Mouse (Mus musculus) forebrain, embryonic 12.5 days (tissue): ENCODE measurements around the gene Pklr. TPM values are rescaled to one million over a fixed set of nuclear protein-coding genes. Genes with fewer than 3 reads are reported as not detected.

Experiments used
- ATAC-seq: fragments of 200-750 bp; cut with Nextera tagmentation; 2 replicates; pipeline ENCODE4 v1.8.0; 2017; ENCODE audit warnings: moderate TSS enrichment; ENCODE audit not compliant: low FRiP score
- H3K27ac ChIP-seq: fragments of 300-500 bp; sonication (generic); 2 replicates; pipeline ENCODE4 v1.5.1; 2016; ENCODE audit warnings: mild to moderate bottlenecking
- H3K27me3 ChIP-seq: fragments of 300-500 bp; sonication (generic); 2 replicates; pipeline ENCODE4 v1.6.1; 2016; ENCODE audit warnings: mild to moderate bottlenecking
- H3K36me3 ChIP-seq: fragments of 300-500 bp; sonication (generic); replicated peaks from 2 replicates; pipeline ENCODE4 v1.6.1; 2016; ENCODE audit warnings: mild to moderate bottlenecking
- H3K4me1 ChIP-seq: fragments of 300-500 bp; sonication (generic); 2 replicates; pipeline ENCODE4 v1.6.1; 2016
- H3K4me2 ChIP-seq: fragments of 300-500 bp; sonication (generic); 2 replicates; pipeline ENCODE4 v1.6.1; 2016; ENCODE audit warnings: mild to moderate bottlenecking, moderate library complexity
- H3K4me3 ChIP-seq: fragments of 300-500 bp; sonication (generic); replicated peaks from 2 replicates; pipeline ENCODE4 v1.5.1; 2016; ENCODE audit warnings: mild to moderate bottlenecking
- H3K9ac ChIP-seq: fragments of 300-500 bp; sonication (generic); 2 replicates; pipeline ENCODE4 v1.6.1; 2016; ENCODE audit warnings: mild to moderate bottlenecking
- H3K9me3 ChIP-seq: fragments of 300-500 bp; sonication (generic); 2 replicates; pipeline ENCODE4 v1.6.1; 2016
- WGBS: fragments of 180-500 bp; shearing (Covaris S2); methylation state at CpG from one replicate; pipeline ENCODE4 v1.1.7; 2016; 5-methylcytosine and 5-hydroxymethylcytosine counted together
- polyA plus RNA-seq: library from polyadenylated mRNA; unstranded; fragments of >200 nt; fragmentation: Nextera tagmentation; extraction: Ambion mirVana; gene quantifications from 2 replicates; pipeline ENCODE4 v1.2.1, GENCODE M21; 2016

Pklr gene
- polyA plus RNA-seq, 1 experiment from 2014 or later, result 0.09 TPM

GRCm38 (mm10) chr3:89132285-89133062, 3.5 kb upstream of the Pklr start:
- H3K4me1 ChIP-seq, result peaks cover 7% of the 10 kb centered on the region
- no peaks in the 10 kb centered on the region for H3K36me3 ChIP-seq
- H3K27ac ChIP-seq, result no peak overlapping the region
- H3K4me3 ChIP-seq, result peak overlapping the region; percentile 31
- 15% methylated on average over 30 of the region's 30 CpGs for WGBS
- ATAC-seq, result peak; percentile 51; the same call in 1 of the 2 replicates
- no peaks in the 10 kb centered on the region for H3K9me3 ChIP-seq
- H3K27me3 ChIP-seq, result peaks cover 8% of the 10 kb centered on the region
- H3K9ac ChIP-seq, result peak overlapping the region; percentile 54
- peak overlapping the region; percentile 59 for H3K4me2 ChIP-seq

DNA sequence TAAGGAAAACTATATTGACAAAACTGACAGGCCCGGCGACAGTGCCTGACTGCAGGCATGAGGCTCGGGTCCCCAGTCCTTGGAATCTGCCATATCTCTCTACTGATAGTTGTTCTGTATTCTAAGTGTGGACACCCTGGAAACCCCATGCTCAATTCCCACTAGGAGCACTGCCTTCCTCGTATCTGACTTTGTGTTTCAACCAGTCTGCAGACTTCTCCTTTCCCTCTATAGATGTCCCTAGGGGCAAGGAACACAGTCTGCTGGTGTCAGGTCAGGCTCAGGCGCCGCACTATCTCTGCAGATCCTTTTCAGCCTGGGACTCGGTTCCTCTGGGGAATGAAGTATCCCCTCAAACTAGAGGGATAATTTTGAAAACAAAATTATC, 2.9 kb upstream of the Pklr start:
- H3K36me3 ChIP-seq, result no peaks in the 10 kb centered on the region
- no peak for ATAC-seq
- H3K4me2 ChIP-seq, result no peak overlapping the region
- H3K9ac ChIP-seq, result no peak overlapping the region
- 80% methylated on average over 7 of the region's 7 CpGs for WGBS
- H3K27me3 ChIP-seq, result peaks cover 8% of the 10 kb centered on the region
- H3K4me3 ChIP-seq, result no peak overlapping the region
- no peaks in the 10 kb centered on the region for H3K9me3 ChIP-seq
- no peak overlapping the region for H3K27ac ChIP-seq
- peaks cover 7% of the 10 kb centered on the region for H3K4me1 ChIP-seq

DNA sequence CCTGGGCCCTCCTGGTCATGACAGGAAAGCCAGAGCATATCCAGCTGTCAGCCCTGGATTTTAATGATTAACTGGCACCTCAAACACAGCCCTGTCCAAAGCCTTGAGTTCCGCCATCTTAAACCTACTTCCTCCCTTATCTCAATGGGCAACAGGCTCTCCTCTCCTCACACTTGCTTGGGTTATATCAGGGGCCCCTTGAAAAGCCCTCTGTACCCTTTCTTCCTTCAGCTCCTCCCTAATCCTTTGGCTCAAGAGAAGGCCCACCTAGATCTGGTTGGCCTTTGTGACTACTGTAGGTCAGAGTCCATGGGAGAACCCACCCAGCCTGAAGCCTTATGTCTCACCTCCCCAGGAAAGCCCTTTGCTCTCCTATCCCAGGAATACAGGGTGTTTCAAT, 2.2 kb upstream of the Pklr start:
- Histone ChIP-seq H3K27ac (no peak overlapping the region), H3K27me3 (peaks cover 8% of the 10 kb centered on the region), H3K4me3 (no peak overlapping the region), H3K9ac (no peak overlapping the region), H3K4me2 (no peak overlapping the region), H3K4me1 (peaks cover 7% of the 10 kb centered on the region), H3K36me3 (no peaks in the 10 kb centered on the region), H3K9me3 (no peaks in the 10 kb centered on the region)
- ATAC-seq, result no peak
- WGBS, result 90% methylated on average over 1 of the region's 1 CpGs

GRCm38 (mm10) chr3:89136365-89136764, 423 bp downstream of the Pklr start:
- peaks cover 8% of the 10 kb centered on the region for H3K27me3 ChIP-seq
- peaks cover 7% of the 10 kb centered on the region for H3K4me1 ChIP-seq
- no peaks in the 10 kb centered on the region for H3K9me3 ChIP-seq
- H3K27ac ChIP-seq, result no peak overlapping the region
- 47% methylated on average over 9 of the region's 9 CpGs for WGBS
- ATAC-seq, result no peak
- no peaks in the 10 kb centered on the region for H3K36me3 ChIP-seq
- H3K9ac ChIP-seq, result no peak overlapping the region
- no peak overlapping the region for H3K4me2 ChIP-seq
- no peak overlapping the region for H3K4me3 ChIP-seq

- Histone ChIP-seq H3K4me1 (peaks cover 16% of the 10 kb centered on the region), H3K27ac (no peak overlapping the region), H3K9ac (no peak overlapping the region), H3K4me2 (no peak overlapping the region), H3K36me3 (0 out of 2 replicates have a peak, but pooled peaks cover 3% of the 10 kb centered on the region), H3K9me3 (no peaks in the 10 kb centered on the region), H3K4me3 (no peak overlapping the region), H3K27me3 (peaks cover 34% of the 10 kb centered on the region)
- WGBS, result 87% methylated on average over 10 of the region's 10 CpGs
- no peak for ATAC-seq
These were observed 8.9 kb downstream of the Pklr start for GRCm38 (mm10) chr3:89144821-89145220.

GRCm38 (mm10) chr3:89145566-89145965, 9.6 kb downstream of the Pklr start:
- peaks cover 41% of the 10 kb centered on the region for H3K27me3 ChIP-seq

GRCm38 (mm10) chr3:89147101-89147978, 11.4 kb downstream of the Pklr start:
- Histone ChIP-seq H3K9ac (no peak overlapping the region), H3K27ac (no peak overlapping the region), H3K4me3 (no peak overlapping the region), H3K4me1 (peaks cover 16% of the 10 kb centered on the region), H3K4me2 (peak overlapping the region; percentile 21; the same call in 1 of the 2 replicates), H3K36me3 (peaks cover 9% of the 10 kb centered on the region; the same call in 1 of the 2 replicates), H3K9me3 (no peaks in the 10 kb centered on the region), H3K27me3 (peaks cover 47% of the 10 kb centered on the region)
- no peak for ATAC-seq
- 24% methylated on average over 26 of the region's 26 CpGs for WGBS

More at GRCm38 (mm10) chr3:89145566-89145965, 9.6 kb downstream of the Pklr start:
- ATAC-seq, result no peak
- Histone ChIP-seq H3K36me3 (0 out of 2 replicates have a peak, but pooled peaks cover 3% of the 10 kb centered on the region), H3K27ac (no peak overlapping the region), H3K4me3 (no peak overlapping the region), H3K4me2 (no peak overlapping the region), H3K9me3 (no peaks in the 10 kb centered on the region), H3K4me1 (peaks cover 16% of the 10 kb centered on the region), H3K9ac (no peak overlapping the region; the same call in 1 of the 2 replicates)
- 21% methylated on average over 8 of the region's 8 CpGs for WGBS

DNA sequence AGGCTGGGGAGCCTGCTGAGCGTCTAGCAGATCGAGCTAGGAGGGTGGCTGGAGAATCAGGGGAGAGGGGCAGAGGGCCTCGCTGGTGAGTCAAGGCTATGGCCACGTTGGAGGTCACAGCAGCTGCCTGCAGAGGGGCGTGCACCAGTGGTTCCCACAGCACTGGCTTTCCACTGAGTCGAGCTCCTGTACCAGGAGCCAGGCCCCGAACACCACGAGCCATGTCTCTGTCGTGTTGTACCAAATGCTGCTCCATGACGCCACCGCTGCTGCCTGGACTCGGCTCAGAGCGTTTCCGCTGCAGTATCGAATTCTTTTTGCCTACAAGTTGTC, 12.0 kb downstream of the Pklr start:
- Histone ChIP-seq H3K27ac (no peak overlapping the region), H3K9ac (no peak overlapping the region), H3K27me3 (peaks cover 47% of the 10 kb centered on the region), H3K4me3 (no peak overlapping the region), H3K36me3 (peaks cover 9% of the 10 kb centered on the region; the same call in 1 of the 2 replicates), H3K4me1 (peaks cover 16% of the 10 kb centered on the region), H3K9me3 (no peaks in the 10 kb centered on the region), H3K4me2 (peak overlapping the region; percentile 21; the same call in 1 of the 2 replicates)
- WGBS, result 11% methylated on average over 15 of the region's 15 CpGs
- ATAC-seq, result no peak

DNA sequence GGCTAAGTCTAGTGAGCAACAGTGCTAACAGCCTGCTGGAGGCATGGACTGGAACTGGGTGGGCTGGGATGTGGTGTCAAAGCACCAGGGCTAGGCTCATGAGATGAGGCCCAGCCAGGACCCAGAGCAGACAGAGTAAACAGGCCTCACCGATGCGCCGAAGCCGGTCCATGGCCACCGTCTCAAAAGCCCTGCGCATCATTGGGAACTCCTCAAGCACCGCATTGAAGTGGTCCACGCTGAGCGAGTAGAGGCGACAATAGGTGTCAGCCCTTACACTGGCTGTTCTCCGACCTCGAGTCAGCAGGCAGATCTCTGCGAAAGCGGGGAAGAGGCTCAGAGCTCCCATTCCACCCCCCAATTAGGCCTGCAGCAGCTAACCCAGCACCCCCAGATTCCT, 12.6 kb downstream of the Pklr start:
- Histone ChIP-seq H3K36me3 (peaks cover 9% of the 10 kb centered on the region; the same call in 1 of the 2 replicates), H3K9me3 (no peaks in the 10 kb centered on the region), H3K4me3 (no peak overlapping the region), H3K27me3 (peaks cover 47% of the 10 kb centered on the region), H3K9ac (no peak overlapping the region), H3K4me1 (peaks cover 16% of the 10 kb centered on the region), H3K4me2 (no peak overlapping the region), H3K27ac (no peak overlapping the region; the same call in 1 of the 2 replicates)
- no peak for ATAC-seq
- 66% methylated on average over 14 of the region's 14 CpGs for WGBS

GRCm38 (mm10) chr3:89152084-89152835, 16.3 kb downstream of the Pklr start:
- H3K9me3 ChIP-seq, result no peaks in the 10 kb centered on the region
- H3K27ac ChIP-seq, result no peak overlapping the region
- WGBS, result 68% methylated on average over 17 of the region's 17 CpGs
- peaks cover 9% of the 10 kb centered on the region; the same call in 1 of the 2 replicates for H3K36me3 ChIP-seq
- no peak overlapping the region for H3K4me3 ChIP-seq
- H3K9ac ChIP-seq, result no peak overlapping the region
- peaks cover 38% of the 10 kb centered on the region for H3K27me3 ChIP-seq
- no peak overlapping the region for H3K4me2 ChIP-seq
- ATAC-seq, result no peak
- peaks cover 10% of the 10 kb centered on the region for H3K4me1 ChIP-seq

- Histone ChIP-seq H3K36me3 (no peaks in the 10 kb centered on the region), H3K4me3 (no peak overlapping the region), H3K4me1 (peaks cover 23% of the 10 kb centered on the region), H3K27me3 (peaks cover 6% of the 10 kb centered on the region; the same call in 1 of the 2 replicates), H3K9ac (no peak overlapping the region), H3K4me2 (no peak overlapping the region), H3K9me3 (no peaks in the 10 kb centered on the region), H3K27ac (no peak overlapping the region)
- WGBS, result 88% methylated on average over 8 of the region's 8 CpGs
- no peak for ATAC-seq
These were observed 21.0 kb downstream of the Pklr start for GRCm38 (mm10) chr3:89156951-89157350.
